Mouse (Mus musculus) CH12.LX (cell line): ENCODE results near the gene Rbm48. TPM values are rescaled to one million over a fixed set of nuclear protein-coding genes. Genes with fewer than 3 reads are reported as not detected.

Experiments used
- DNase-seq: peaks from one replicate; pipeline ENCODE4 v3.0.0-alpha.2; 2013; ENCODE audit errors: extremely low read depth
- H3K27ac ChIP-seq: 2 replicates; pipeline ENCODE4 v1.5.1; 2012; ENCODE audit warnings: low read depth, mild to moderate bottlenecking, control low read depth, moderate library complexity; ENCODE audit not compliant: insufficient read depth
- H3K27me3 ChIP-seq: replicated peaks from 2 replicates; pipeline ENCODE3; 2012; ENCODE audit warnings: inconsistent platforms
- H3K36me3 ChIP-seq, 2 experiments: replicated peaks in 1 of 2; 2 replicates each; pipeline versions ENCODE3 to v1.6.1; 2012; ENCODE audit warnings: inconsistent platforms in 1 of 2, low read length in 1 of 2, mild to moderate bottlenecking in 1 of 2, mixed read lengths in 1 of 2, moderate library complexity in 1 of 2; ENCODE audit not compliant: control insufficient read depth in 1 of 2, insufficient read depth in 1 of 2
- H3K4me1 ChIP-seq, 2 experiments: 2 replicates each; pipeline ENCODE4 v1.6.1; 2012; ENCODE audit warnings: inconsistent platforms in 1 of 2, moderate library complexity in 1 of 2; ENCODE audit not compliant: insufficient read depth in 2 of 2, control insufficient read depth in 1 of 2
- H3K4me2 ChIP-seq: 2 replicates; pipeline ENCODE4 v1.6.1; 2012; ENCODE audit warnings: low read depth, mild to moderate bottlenecking, control low read depth; ENCODE audit not compliant: poor library complexity, insufficient read depth, severe bottlenecking
- H3K4me3 ChIP-seq, 3 experiments: fragments of 150-350 bp in 1 of 3; sonication (generic) in 1 of 3; replicated peaks in 1 of 3; 2 replicates each; pipeline versions ENCODE3 to v1.5.1; 2011 to 2012; ENCODE audit warnings: low read depth in 2 of 3, low read length in 2 of 3, mild to moderate bottlenecking in 2 of 3, moderate library complexity in 2 of 3, control low read depth in 1 of 3, improper control_type of control experiment in 1 of 3, inconsistent platforms in 1 of 3, mixed read lengths in 1 of 3; ENCODE audit not compliant: poor library complexity in 1 of 3
- H3K79me2 ChIP-seq: replicated peaks from 2 replicates; pipeline ENCODE4 v1.6.1; 2012; ENCODE audit warnings: mild to moderate bottlenecking, moderate library complexity; ENCODE audit not compliant: control insufficient read depth, poor library complexity, insufficient read depth, severe bottlenecking; ENCODE audit errors: extremely low read depth
- H3K9ac ChIP-seq: 2 replicates; pipeline ENCODE4 v1.6.1; 2012; ENCODE audit warnings: low read depth, mild to moderate bottlenecking, control low read depth, moderate library complexity; ENCODE audit not compliant: insufficient read depth
- H3K9me3 ChIP-seq: replicated peaks from 2 replicates; pipeline ENCODE3; 2012; ENCODE audit warnings: low read length, inconsistent platforms, mixed read lengths
- CHD1 ChIP-seq: IDR thresholded peaks from 2 replicates; pipeline ENCODE4 v1.6.1; 2012; ENCODE audit warnings: low read depth, low read length, improper control_type of control experiment, inconsistent platforms
- CHD2 ChIP-seq: IDR thresholded peaks from 2 replicates; pipeline ENCODE4 v1.6.1; 2011; ENCODE audit warnings: low read length, improper control_type of control experiment
- E2F4 ChIP-seq: IDR thresholded peaks from 2 replicates; pipeline ENCODE4 v1.6.1; 2011; ENCODE audit warnings: low read depth, low read length, improper control_type of control experiment; ENCODE audit not compliant: insufficient replicate concordance
- EP300 ChIP-seq: IDR thresholded peaks from 2 replicates; pipeline ENCODE4 v1.6.1; 2011; ENCODE audit warnings: low read length, improper control_type of control experiment
- ETS1 ChIP-seq: conservative IDR thresholded peaks from 2 replicates; pipeline ENCODE4 v1.6.1; 2012; ENCODE audit warnings: low read depth, mild to moderate bottlenecking, inconsistent platforms, low read length, improper control_type of control experiment, moderate library complexity
- HCFC1 ChIP-seq: IDR thresholded peaks from 2 replicates; pipeline ENCODE4 v1.6.1; 2012; ENCODE audit warnings: low read depth, mild to moderate bottlenecking, inconsistent platforms, low read length, improper control_type of control experiment
- IRF4 ChIP-seq: IDR thresholded peaks from 2 replicates; pipeline ENCODE4 v1.6.1; 2014; ENCODE audit warnings: low read depth, mild to moderate bottlenecking, inconsistent platforms, low read length, improper control_type of control experiment
- JUN ChIP-seq: IDR thresholded peaks from 2 replicates; pipeline ENCODE4 v1.6.1; 2011; ENCODE audit warnings: low read depth, mild to moderate bottlenecking, low read length, improper control_type of control experiment, moderate library complexity; ENCODE audit not compliant: insufficient read depth
- JUND ChIP-seq: conservative IDR thresholded peaks from 2 replicates; pipeline ENCODE4 v1.6.1; 2011; ENCODE audit warnings: low read depth, low read length, improper control_type of control experiment
- MAFK ChIP-seq: IDR thresholded peaks from 2 replicates; pipeline ENCODE4 v1.6.1; 2011; ENCODE audit warnings: low read length, improper control_type of control experiment; ENCODE audit not compliant: insufficient replicate concordance
- MAX ChIP-seq: IDR thresholded peaks from 2 replicates; pipeline ENCODE4 v1.6.1; 2011; ENCODE audit warnings: low read length, improper control_type of control experiment
- MAZ ChIP-seq: IDR thresholded peaks from 2 replicates; pipeline ENCODE4 v1.6.1; 2012; ENCODE audit warnings: low read depth, mild to moderate bottlenecking, inconsistent platforms, low read length, improper control_type of control experiment, moderate library complexity
- MEF2A ChIP-seq: IDR thresholded peaks from 2 replicates; pipeline ENCODE4 v1.6.1; 2014; ENCODE audit warnings: low read depth, mild to moderate bottlenecking, inconsistent platforms, low read length, improper control_type of control experiment, borderline replicate concordance
- MYC ChIP-seq: IDR thresholded peaks from 2 replicates; pipeline ENCODE4 v1.6.1; 2011; ENCODE audit warnings: low read depth, mild to moderate bottlenecking, improper control_type of control experiment, low read length
- NRF1 ChIP-seq: IDR thresholded peaks from 2 replicates; pipeline ENCODE4 v1.6.1; 2014; ENCODE audit warnings: low read depth, mild to moderate bottlenecking, inconsistent platforms, low read length, improper control_type of control experiment, moderate library complexity
- RAD21 ChIP-seq: IDR thresholded peaks from 2 replicates; pipeline ENCODE4 v1.6.1; 2011; ENCODE audit warnings: low read depth, mild to moderate bottlenecking, low read length, improper control_type of control experiment, moderate library complexity
- SIN3A ChIP-seq: IDR thresholded peaks from 2 replicates; pipeline ENCODE4 v1.6.1; 2012; ENCODE audit warnings: low read length, improper control_type of control experiment, inconsistent platforms
- TBP ChIP-seq: conservative IDR thresholded peaks from 2 replicates; pipeline ENCODE4 v1.6.1; 2011; ENCODE audit warnings: low read depth, low read length, improper control_type of control experiment
- UBTF ChIP-seq: IDR thresholded peaks from 2 replicates; pipeline ENCODE4 v1.6.1; 2012; ENCODE audit warnings: low read depth, mild to moderate bottlenecking, inconsistent platforms, low read length, improper control_type of control experiment, moderate library complexity
- USF1 ChIP-seq: IDR thresholded peaks from 2 replicates; pipeline ENCODE4 v1.6.1; 2014; ENCODE audit warnings: low read depth, mild to moderate bottlenecking, inconsistent platforms, low read length, improper control_type of control experiment
- USF2 ChIP-seq: conservative IDR thresholded peaks from 2 replicates; pipeline ENCODE4 v1.6.1; 2011; ENCODE audit warnings: low read depth, low read length, improper control_type of control experiment
- ZC3H11A ChIP-seq: IDR thresholded peaks from 2 replicates; pipeline ENCODE4 v1.6.1; 2012; ENCODE audit warnings: low read depth, mild to moderate bottlenecking, inconsistent platforms, low read length, improper control_type of control experiment
- ZKSCAN1 ChIP-seq: IDR thresholded peaks from 2 replicates; pipeline ENCODE4 v1.6.1; 2012; ENCODE audit warnings: low read depth, inconsistent platforms, low read length, improper control_type of control experiment, borderline replicate concordance
- ZMIZ1 ChIP-seq: IDR thresholded peaks from 2 replicates; pipeline ENCODE4 v1.6.1; 2012; ENCODE audit warnings: low read depth, mild to moderate bottlenecking, inconsistent platforms, low read length, improper control_type of control experiment
- dilution Hi-C: fragments of 300-500 bp; cut with MboI; formaldehyde crosslinking; loops from 2 replicates; pipeline ENCODE4 v1.14.3; 2020; ENCODE audit warnings: low sequenced_read_pairs; ENCODE audit not compliant: extremely low pct_unique_long_range_greater_than_20kb, extremely low pct_ligation_motif_present
- in situ Hi-C: fragments of 300-500 bp; cut with MboI; formaldehyde crosslinking; loops from 3 replicates; pipeline ENCODE4 v1.14.3; 2019; ENCODE audit warnings: low sequenced_read_pairs, low pct_ligation_motif_present, low pct_unique_long_range_greater_than_20kb, mixed read lengths
- polyA plus RNA-seq: library from polyadenylated mRNA; unstranded; fragments of >175 nt; gene quantifications from 2 replicates; pipeline ENCODE4 v1.2.1, GENCODE M21; 2012; ENCODE audit warnings: low read depth; ENCODE audit not compliant: insufficient read length
- total RNA-seq, 2 experiments: library from RNA; depleted of rRNA; stranded (reverse); fragments of 300-350 nt in 1 of 2; fragments of >200 nt in 1 of 2; gene quantifications; 2 replicates each; pipeline ENCODE4 v1.2.3; 2012 to 2014

Gene Rbm48
- total and polyA plus RNA-seq, 3 experiments = 8.7 to 15.9 (median 14.2) TPM

- in situ Hi-C loops = no loop called here
- dilution Hi-C loops = no loop called here
These were observed 2.4 kb upstream of the Rbm48 start for GRCm38 (mm10) chr5:3598766-3599165.

DNA sequence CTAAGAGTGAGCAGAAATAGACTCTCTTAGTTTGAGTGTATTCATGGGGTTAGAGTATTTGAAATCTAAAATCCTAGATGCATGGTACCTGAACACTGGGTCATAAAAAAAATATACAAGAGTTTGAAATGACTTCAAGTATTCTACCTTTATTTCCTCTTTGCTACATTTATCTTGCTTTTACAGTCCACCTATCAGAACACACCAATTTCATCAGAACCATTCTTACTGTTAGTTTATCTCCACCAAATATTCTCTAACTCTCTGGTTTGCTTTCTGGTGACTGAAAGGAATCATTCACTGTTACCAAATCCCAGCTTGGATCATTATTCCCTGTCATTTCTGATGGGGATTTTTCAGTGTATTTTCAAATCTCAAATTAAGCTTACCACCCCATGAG, 786 bp upstream of the Rbm48 start:
- TF ChIP-seq ZKSCAN1 (no peak), ZMIZ1 (no peak), TBP (no peak), MAFK (no peak), MAX (no peak), USF1 (no peak), E2F4 (no peak)
- Histone ChIP-seq H3K4me2 (peak overlapping the region; percentile 60), H3K27ac (no peak overlapping the region), H3K79me2 (peaks cover 20% of the 10 kb centered on the region), H3K4me3 (peak overlapping the region in 2 of 3 experiments; percentile 95 to 97), H3K9me3 (no peaks in the 10 kb centered on the region), H3K36me3 (peaks cover 5 to 24% of the 10 kb centered on the region in 2 experiments), H3K9ac (peak overlapping the region; percentile 59; the same call in 1 of the 2 replicates), H3K27me3 (no peaks in the 10 kb centered on the region), H3K4me1 (peaks cover 0 to 18% of the 10 kb centered on the region in 2 experiments; a peak in 2 of 4 replicates)
- in situ Hi-C loops (no loop called here), dilution Hi-C loops (no loop called here)
- DNase-seq = no peak

More at GRCm38 (mm10) chr5:3598766-3599165, 2.4 kb upstream of the Rbm48 start:
- Histone ChIP-seq H3K4me3 (no peak overlapping the region), H3K4me2 (no peak overlapping the region), H3K9ac (no peak overlapping the region), H3K4me1 (peaks cover 0 to 18% of the 10 kb centered on the region in 2 experiments; a peak in 2 of 4 replicates), H3K79me2 (peaks cover 17% of the 10 kb centered on the region), H3K36me3 (peaks cover 0 to 17% of the 10 kb centered on the region in 2 experiments), H3K27ac (no peak overlapping the region), H3K27me3 (no peaks in the 10 kb centered on the region), H3K9me3 (no peaks in the 10 kb centered on the region)
- no peak for DNase-seq
- TF ChIP-seq UBTF = no peak
- no peak for TF ChIP-seq EP300
- TF ChIP-seq ZC3H11A = no peak
- TF ChIP-seq MAZ = no peak
- TF ChIP-seq USF2 = no peak
- TF ChIP-seq MAX = no peak
- no peak for TF ChIP-seq JUN
- no peak for TF ChIP-seq ETS1
- TF ChIP-seq MYC = no peak
- no peak for TF ChIP-seq IRF4
- TF ChIP-seq CHD2 = no peak
- TF ChIP-seq NRF1 = no peak
- no peak for TF ChIP-seq E2F4
- TF ChIP-seq MAFK = no peak
- no peak for TF ChIP-seq SIN3A
- TF ChIP-seq JUND = no peak
- TF ChIP-seq CHD1 = no peak
- no peak for TF ChIP-seq MEF2A
- no peak for TF ChIP-seq HCFC1
- TF ChIP-seq RAD21 = no peak
